Mouse (Mus musculus) adrenal gland, postnatal 4 days (tissue): ENCODE measurements around the gene Rbmxl1. TPM values are rescaled to one million over a fixed set of nuclear protein-coding genes. Genes with fewer than 3 reads are reported as not detected.
A peak's percentile ranks its signal among the peaks of the same experiment; 100 is the strongest.
"Not testable (repeated sequence)": the region's sequence is repeated elsewhere in the genome, so short reads cannot be mapped to it uniquely, and the experiment has no call there.

ENCODE experiments used
- DNase-seq, 2 experiments: peaks; one replicate each; pipeline ENCODE4 v3.0.0; 2021 to 2022; ENCODE audit warnings: low spot score in 2 of 2, mixed read lengths in 2 of 2
- long read RNA-seq, 2 experiments: library from polyadenylated mRNA; stranded (forward); transcript quantifications; one replicate each; pipeline ENCODE4 v2.0.0; 2021
- total RNA-seq, 2 experiments: library from RNA; stranded (reverse); gene quantifications; 2 replicates each; pipeline ENCODE4 v1.2.3; 2021

Gene Rbmxl1
- total RNA-seq = 10 to 100 TPM; 71.2 to 74.9 TPM
- long read RNA-seq, experiment 1, transcript Rbmxl1-201 (2 exons, 1,695 nt) = minor isoform, 18 of 53 reads
- long read RNA-seq, experiment 1, transcript Rbmxl1-202 (2 exons, 1,622 nt) = major isoform, 26 of 53 reads
- long read RNA-seq, experiment 1, partial matches to known transcripts = 0 of 53 reads
- long read RNA-seq, experiment 1, other reads (novel, unspliced or antisense) = 9 of 53 reads
- long read RNA-seq, experiment 2, transcript Rbmxl1-202 (2 exons, 1,622 nt) = minor isoform, 34 of 101 reads
- long read RNA-seq, experiment 2, transcript Rbmxl1-201 (2 exons, 1,695 nt) = major isoform, 42 of 101 reads
- long read RNA-seq, experiment 2, partial matches to known transcripts = 2 of 101 reads
- long read RNA-seq, experiment 2, other reads (novel, unspliced or antisense) = 23 of 101 reads

DNA sequence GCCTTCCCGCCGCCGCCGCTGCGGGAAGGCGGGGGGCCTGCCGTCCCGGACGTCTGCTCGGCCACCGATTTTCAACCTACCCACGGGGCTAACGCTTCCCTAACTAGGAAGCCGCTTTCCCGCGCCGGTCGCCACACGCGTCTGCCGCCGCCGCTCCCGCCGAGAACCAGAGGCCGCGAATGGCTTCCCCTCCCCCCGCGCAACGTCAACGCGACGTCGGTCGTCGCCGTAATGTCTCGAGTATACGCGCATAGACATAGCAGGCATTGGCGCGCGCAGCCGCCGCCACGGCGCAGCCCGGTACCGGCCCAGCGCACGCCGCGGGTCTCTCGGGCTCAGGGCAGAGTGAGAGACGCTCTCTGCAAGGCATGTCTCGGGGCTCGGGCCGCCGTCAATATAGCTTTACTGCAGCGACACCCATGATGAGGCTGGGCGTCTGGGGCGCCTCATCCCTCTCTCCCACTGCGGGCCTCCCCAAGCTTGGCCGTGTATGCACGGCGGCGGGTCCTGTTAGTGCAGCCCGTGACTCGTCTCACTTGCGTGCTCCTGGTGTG lies at the start of gene Rbmxl1:
TSS of gene Rbmxl1 (minus strand) at position 180 of the 554 bp plus-strand sequence.
- peak; percentile 82 for DNase-seq

DNA sequence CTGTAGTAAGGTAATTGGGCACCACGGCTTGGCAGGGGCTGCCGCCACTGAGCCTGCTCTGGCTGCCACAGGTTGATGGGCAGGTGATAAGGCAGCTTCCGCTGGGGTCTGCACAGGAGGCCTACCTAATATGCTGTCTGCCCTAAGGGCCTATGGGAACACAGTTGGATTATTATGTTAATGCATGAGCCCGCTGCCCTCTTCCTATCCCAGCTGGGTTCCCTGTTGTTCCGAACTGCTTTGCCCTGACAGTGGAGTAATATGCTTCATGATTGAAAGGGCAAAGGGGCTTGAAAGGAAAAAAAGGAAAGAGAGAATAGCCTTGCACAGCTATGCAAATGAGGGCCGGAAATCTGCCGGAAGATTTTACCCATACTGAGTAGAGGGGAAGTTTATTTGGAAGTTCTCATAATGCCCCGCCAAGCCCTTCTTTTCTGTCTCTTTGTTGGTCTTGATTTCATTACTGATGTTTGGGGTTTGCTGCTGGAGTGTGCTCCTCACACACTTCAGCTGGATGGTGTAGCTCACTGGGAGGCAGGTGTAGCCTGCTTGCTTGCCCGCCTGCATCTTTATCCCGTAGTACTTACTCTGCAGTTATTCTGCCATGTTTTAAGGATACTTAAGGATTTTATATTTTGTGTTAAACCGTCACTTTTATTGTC lies 48.2 kb upstream of the Rbmxl1 start:
- DNase-seq = no peak

DNA sequence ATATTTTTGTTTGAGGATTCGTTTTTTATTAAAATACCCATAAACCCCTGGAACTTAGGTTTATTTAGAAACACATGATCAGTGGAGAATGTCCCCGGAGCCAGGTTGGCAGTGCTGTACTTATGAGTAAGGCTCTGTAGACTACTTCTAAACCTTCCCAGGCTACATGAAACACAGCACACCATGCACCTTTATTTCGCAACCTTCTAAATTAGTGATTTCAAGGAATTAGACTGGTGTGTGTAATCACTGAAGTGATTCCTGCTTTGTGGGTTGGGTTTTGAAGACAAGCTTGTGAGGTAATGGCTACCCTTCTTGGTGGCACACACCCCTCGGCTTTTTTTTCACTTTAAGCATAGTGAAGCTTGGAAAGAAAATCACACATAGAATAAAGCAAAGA lies 47.1 kb upstream of the Rbmxl1 start:
- no peak for DNase-seq

DNA sequence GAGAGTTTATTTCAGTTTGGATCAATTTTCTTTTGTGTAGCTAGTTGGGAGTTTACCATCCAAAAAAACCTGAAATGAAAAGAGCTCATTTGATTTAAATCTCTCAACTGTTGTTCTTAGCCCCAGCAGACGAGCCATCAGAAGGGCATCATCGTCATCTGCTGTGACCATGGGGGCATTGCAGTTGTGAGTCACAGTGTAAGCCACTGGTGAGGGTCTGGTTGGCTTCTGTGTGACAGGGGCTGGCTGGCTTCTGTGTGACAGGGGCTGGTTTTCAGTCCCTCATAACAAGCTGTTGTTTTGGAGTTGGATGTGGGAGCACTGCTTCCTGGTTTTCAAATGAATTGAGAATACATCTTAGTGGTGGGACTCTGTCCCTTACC lies 42.0 kb upstream of the Rbmxl1 start:
- no peak for DNase-seq

DNA sequence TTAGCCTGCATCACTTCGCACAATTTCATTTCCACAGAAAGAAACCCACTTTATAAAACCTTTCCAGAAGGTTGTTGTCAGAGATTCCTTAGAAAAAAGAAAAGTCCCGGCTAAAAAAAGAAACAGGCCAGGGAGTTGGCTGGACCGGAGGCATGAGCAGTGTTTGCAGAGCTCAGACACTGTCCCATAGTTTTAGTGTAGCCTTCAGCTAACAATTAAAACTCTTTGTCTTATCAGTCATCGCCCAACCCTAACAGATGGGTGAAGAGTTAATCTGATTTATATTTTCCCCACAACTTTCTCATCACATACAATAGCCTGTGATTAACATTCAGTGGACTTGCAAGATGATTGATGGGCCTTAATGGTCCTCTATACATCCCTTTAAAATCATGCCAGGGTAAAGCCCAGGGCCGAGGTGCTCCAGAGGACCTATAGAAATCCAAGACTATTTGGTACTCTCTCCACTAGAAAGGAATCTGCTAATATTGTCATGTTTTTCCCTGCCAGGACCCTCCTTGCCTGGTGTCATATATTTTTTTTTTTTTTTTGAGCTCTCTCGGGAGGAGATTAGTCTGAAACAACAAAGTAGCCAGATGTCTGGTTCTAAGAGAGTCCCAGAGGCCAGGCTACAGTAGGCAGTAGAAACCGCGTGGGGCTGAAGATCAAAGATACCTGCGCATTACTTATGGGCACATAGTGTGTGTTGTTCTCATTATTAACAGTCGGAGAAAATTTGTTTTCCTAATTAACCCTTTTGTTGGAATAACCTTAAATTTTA lies 41.5 kb upstream of the Rbmxl1 start:
- DNase-seq = no peak

DNA sequence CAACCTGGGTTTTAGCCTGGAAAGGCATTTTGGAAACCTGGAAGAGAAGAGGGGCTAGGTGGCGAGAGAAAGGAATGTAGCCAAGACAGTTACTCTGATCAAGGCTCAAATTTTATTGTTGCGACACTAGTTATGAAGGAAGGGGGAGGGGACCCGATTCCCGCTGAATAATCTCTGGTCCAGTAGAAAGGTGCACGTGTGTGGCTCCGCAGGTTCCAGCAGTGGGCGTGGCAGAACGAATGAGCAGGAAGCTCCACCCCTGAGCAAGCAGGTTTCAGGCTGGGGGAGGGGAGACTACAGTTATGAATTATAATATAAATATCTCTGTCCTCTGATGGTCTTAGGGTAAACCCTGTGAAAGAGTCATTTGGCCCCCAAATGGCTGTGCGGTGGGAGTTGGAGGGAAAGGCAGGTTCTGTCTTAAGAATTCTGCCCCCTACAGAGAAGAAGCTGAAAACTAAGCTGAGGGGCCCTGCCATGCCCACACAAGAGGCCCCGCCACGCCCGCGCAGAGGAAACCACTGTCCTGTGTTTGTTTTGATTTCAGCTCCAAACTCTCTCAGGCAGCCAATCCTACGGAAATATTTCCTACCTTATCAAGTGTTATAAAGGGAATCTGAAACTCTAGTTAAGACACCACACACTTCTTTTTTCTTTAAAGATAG lies 36.6 kb upstream of the Rbmxl1 start:
- not testable (repeated sequence) for DNase-seq

DNA sequence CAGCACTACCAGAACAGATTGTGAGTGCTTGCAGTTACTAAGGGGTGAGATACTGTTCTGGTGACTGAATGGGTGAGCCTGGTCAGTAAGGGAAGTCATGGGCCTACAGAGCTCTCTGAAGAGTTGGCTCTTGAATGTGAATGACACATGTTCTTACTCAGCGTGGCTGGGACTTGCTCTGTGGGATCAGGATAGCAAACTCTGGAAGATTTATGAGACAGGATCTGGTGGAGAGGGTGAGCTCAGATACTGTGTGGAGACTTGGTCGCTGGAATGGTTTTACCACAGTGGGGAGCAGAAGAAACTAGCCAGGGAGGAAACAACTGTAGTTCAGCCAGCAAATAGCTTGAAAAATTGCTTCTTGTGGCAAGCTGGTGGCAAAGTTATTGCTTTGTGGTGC lies 35.8 kb upstream of the Rbmxl1 start:
- no peak for DNase-seq

DNA sequence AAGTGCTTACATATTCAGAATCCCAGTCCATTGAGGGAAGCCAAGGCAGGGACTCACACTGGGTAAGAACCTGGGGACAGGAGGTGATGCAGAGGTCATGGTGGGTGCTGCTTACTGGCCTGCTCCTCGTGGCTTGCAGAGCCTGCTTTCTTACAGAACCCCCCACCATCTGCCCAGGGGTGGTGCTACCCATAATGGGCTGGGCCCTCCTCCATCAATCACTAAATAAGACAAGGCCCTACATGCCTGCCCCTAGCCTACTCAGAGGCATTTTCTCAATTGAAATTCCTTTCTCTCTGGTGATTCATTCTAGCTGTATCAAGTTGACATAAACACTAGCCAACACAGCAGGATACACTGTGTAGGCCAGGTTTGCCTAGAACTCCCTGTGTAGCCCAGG lies 34.9 kb upstream of the Rbmxl1 start:
- no peak for DNase-seq

DNA sequence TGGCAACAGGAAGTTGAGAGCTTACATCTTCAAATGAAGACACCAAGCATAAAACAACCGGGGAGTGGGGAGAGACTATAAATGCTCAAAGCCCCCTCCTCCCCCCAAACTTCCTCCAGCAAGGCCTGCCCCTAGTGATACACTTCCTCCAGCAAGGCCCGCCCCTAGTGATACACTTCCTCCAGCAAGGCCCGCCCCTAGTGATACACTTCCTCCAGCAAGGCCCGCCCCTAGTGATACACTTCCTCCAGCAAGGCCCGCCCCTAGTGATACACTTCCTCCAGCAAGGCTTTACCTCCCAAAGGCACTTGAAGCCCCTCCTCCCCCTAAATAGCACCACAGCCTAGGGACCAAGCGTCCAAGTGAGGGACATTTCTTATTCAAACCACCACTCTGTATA lies 34.0 kb upstream of the Rbmxl1 start:
- not testable (repeated sequence) for DNase-seq

DNA sequence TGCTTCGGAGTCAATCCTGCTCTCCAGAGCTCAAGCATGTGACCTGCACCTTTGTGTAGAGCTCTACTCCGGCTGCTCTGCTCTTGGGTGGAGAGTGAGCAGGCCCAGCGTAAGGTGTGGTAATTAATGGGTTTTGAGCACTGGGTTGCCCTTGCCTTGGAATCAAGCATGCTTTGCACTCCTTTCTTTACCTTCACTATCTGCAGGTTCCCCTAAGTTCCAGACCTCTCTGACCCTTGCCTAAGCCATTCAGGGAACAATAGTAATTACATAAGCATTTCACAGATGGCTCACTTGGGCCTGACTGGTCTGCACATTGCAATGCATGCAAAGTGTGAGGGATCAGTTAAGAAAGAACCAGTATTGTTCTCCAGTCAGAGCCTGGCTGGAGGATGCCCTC lies 29.1 kb upstream of the Rbmxl1 start:
- DNase-seq = no peak

DNA sequence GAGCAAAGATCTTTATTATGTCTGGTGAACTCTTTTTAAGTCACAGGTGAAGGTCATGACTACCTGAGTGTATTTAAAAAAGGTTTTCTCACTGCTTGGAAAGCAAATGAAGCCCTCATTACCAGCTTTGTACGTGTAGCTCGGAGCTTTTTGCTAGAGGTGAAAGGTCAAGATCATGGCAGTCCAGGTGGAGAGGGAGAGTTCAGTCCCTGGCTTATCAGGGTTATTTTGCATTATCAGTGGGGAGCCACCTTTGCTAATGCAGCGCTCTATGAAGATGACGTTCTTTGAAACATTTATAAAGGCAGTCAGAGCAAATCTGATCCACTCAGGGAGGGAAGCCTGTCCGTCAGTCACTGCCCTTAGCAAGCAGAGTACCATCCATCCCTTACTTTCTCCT lies 28.0 kb upstream of the Rbmxl1 start:
- no peak for DNase-seq

DNA sequence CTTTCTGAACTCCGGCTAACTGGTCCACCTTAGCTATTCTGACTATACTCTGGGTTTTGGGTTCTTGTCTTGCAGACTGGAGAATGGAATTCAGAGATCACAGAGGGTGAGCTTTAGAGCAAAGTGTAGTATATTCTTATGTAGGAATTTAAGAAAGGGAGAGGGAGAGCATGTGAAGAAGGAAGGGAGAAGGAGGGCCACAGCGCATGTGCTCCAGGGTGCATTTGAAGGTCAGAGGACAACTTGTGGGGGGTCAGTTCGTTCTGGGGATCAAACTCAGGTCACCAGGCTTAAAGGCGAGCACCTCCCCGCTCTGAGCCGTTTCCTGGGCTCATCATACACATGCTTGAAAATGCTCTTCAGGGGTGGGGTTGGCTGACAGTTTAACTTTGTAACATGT lies 25.3 kb upstream of the Rbmxl1 start:
- DNase-seq = no peak

DNA sequence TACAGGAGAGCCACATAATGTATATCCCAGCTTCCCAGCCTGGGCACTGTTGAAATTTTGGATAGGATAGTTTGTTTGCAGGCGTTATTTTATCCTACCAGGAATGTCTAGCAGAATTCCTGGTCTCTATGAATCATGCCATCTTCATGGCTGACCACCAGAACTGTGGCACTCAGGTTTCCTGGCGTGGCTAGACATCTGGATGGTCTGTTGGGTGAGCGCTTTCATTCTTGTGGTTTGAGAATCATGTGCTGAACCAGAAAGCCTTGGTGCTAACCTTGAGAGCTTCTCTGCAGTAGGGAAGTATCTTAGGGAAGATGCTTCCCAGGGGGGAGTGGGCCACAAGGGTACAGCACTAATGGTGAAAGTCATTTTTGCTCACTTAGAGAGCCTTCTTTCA lies 6.4 kb upstream of the Rbmxl1 start:
- no peak for DNase-seq

DNA sequence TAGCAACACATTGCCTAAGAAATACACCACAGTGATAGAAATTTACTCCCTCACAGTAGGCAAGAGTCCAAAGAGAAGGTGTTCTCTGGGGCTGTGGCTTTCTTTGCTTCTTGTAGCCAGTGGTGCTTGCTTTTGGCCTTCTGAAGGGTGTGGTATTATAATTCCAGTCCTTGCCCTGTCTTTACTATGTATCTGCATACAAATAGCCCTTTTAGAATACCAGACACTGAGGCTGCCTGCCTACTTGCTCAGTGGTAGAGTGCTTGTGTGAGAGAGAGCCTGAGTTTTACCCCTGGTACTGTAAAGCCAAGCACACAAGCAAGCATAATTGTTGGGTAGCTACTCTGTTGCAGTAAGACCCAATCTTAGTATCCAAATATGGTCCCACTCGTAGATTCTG lies 6.0 kb upstream of the Rbmxl1 start:
- DNase-seq = no peak

DNA sequence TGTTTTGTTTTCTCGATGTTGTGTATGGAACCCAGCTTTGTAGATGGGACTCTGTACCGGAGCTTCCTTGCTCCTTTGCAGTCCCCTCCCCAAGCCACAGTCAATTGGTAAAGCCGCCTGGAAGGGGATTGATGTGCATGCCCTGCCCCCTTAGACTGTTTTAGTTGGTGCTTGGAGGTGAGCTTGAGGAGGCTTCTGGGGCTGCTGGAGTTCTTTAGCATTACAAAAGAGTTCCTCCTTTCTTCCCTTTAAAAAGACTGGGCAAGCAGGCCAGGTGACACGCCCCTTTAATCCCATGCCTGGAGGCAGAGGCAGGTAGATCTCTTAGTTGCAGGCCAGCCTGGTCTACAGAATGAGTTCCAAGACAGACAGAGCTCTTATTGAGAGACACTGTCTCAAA lies 4.4 kb upstream of the Rbmxl1 start:
- DNase-seq = no peak

DNA sequence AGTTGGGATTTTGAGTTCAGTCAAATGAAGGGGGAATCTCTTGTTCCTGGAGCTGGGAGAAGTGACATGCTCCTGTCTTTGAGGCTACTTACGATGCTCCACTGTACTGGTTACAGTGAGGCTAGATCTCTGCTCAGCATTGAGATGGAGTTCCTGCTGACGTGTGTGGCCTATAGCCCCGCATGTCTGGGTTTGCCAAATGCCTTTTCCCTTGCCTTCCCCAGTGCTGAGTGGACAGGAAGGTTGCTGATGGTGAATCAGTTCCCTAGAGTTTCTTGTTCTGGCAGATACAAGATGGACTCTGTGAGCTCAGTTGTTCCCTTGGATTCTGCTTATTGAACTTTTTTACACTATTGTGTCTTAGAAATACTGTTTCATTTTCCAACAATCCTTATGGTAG lies 2.2 kb upstream of the Rbmxl1 start:
- no peak for DNase-seq

DNA sequence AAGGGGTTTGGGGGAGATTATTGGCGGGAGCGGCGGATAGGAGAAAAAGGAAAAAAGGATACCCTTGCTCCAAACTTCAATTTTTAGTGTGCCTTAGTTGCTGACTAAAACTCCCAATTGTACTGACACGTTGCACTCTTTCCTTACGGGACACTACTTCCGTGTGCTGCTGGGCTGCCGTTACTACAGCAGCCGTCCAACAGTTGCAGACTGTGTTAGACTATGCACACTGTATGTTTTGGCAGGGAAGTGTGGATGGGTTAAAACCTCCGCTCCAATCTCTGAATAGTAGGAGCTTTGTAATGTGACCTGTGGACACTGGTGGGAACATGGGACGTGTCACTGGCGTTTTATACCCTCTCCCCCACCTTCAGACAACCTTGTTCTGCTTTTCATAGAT lies 1.4 kb upstream of the Rbmxl1 start:
- no peak for DNase-seq

DNA sequence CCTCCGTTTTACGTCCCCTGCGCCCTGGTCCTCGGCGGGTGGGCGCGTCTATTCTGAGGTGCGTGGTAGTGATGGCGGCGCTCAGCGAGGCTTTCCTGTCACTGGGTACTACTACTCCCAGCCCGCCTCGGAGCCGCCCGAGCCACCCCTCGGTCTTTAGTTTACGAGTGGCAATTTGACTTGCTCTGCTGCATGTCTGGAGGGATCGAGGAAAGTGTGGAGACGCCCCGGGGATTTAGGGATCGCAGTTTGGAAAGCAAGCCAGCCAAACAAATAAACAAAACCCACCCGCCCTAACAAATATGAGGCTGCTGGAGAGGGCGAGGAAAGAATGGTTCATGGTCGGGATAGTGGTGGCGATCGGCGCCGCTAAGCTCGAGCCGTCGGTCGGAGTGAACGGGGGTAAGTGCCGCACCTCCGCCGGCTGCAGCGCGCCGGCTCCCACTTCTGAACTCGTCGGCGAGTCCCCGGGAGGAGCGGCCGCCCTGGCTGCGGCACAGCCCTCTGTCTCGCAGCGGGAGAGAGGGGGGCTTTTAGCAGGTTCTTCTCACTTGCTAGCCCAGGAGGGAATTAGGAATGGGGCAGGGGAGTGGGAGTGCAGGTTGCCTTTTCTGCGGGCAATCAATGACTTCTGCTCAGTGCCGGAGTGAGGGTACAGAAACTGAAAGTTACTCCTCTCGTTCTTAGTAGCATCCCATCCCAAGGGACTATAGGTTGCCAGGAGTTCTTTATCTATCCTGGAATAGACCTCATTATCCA lies 754 bp upstream of the Rbmxl1 start, which contains the start of gene Slc10a7:
TSS of gene Slc10a7 (plus strand) at position 74 of the 759 bp plus-strand sequence.
- peak; percentile 60 to 66 for DNase-seq

DNA sequence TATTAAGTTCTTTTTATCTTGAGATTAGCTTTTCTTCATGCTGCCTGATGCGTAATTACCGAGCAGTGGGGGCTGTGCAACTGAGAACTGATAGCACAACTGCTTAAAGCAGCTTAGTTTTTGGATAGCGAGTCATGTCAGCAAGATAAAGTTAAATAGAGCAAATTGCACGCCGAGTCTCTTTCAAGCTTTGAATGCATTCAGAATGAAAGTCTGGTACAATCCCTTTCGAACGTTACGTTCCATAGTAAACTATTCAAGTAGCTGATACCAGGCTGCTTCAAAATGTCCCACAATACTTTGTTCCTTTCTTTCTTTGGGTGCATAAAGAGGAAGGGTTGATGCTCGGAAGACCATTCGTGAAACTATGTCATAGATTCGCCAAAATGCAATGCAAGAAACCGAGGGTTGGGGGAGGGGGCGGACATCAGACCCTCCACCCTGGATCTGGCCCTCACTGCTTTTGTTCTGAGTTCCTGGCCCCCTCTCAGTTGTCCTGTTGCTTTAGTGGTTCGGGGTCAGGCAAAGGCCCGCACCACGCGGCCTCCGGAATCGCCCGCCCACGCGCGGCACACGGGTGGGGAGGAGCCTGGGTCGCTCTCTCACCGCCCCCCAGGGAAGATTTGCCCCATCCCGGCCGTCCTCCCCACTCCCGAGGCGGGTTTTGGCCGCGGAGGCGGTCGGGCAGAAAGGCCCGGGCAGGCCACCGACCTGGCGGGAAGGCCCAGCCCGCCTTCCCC lies 549 bp downstream of the Rbmxl1 start:
- DNase-seq = peak; percentile 30 to 38

DNA sequence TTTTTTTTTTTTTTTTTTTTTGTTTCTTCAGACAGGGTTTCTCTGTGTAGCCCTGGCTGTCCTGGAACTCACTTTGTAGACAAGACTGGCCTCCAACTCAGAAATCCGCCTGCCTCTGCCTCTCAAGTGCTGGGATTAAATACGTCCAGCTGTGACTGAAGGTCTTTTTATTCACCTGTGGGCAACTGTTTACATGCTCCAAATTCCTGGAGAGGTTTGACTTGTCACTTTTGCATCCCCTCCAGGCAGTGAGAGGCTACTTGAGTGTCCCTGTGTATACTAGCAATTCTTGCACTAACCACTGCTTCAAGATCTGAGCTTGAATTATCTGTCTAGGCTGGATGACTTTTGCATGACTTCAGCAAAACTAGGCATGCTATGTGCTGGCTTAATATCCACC lies 6.0 kb downstream of the Rbmxl1 start:
- no peak for DNase-seq
